Mouse (Mus musculus): ENCODE measurements at regions not wholly inside any gene's neighbourhood (a gene's known extent, or its start where the extent isn't known, plus 50 kb on each side); places are given as distances from the start of the nearest gene placed in this dataset.
A peak's percentile ranks its signal among the peaks of the same experiment; 100 is the strongest.

DNA sequence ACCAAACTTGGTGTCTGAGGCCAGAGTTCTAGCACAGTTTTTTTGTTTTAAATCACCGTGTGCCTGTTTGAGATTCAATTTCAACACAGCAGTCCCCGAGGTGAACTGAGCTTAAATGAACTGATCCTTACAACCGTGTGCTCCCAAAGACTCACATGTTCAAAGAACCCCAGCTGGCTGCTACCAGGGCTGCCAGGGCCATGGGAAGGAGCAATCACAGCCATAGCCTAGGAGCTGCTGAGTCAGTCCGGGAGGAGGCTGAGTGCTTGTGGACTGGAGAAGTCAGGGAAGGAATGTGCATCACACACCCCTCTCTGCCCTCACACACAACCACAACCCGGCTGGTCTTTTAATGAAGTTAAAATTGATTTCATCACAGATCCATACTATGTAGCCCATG, 721.6 kb downstream of the Egfem1 start:
- H3K9ac ChIP-seq, result no peak overlapping the region
- ATAC-seq (no peak), DNase-seq (no peak)
- H3K4me2 ChIP-seq (ENCODE audit: low read depth), result no peak overlapping the region
- 55% methylated on average over 5 of the region's 5 CpGs for WGBS
- H3K36me3 ChIP-seq (ENCODE audit: insufficient read depth), result no peaks in the 10 kb centered on the region
- no peak overlapping the region for H3K27ac ChIP-seq (ENCODE audit: low read depth, low read length)
- H3K4me3 ChIP-seq (ENCODE audit: low read depth, low read length), result no peak overlapping the region
- H3K9me3 ChIP-seq (ENCODE audit: low read length), result no peaks in the 10 kb centered on the region
- no peaks in the 10 kb centered on the region for H3K27me3 ChIP-seq (ENCODE audit: insufficient read depth, low read length)
- H3K4me1 ChIP-seq (ENCODE audit: insufficient read depth), result no peaks in the 10 kb centered on the region
- no peak for TF ChIP-seq CTCF (IDR thresholded peaks at IDR 0.05; ENCODE audit: low read depth)

DNA sequence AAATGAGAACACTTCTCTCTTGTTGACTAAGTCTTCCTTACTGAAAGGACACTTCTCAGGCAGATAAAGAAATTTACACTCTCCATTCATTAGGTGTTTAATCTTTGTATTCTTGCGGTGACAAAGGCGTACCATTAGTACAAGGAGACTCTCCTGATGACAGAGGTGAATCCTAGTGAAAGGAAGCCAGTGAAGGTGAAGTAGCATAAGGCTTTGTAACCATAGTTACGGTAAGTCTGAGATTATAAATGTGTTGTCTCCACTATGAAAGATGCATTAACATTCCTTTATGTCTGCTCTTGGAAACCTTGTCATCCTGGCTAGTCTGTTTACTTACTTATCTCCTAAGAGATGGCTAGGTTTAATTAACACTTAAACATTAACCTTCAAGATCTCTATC, 719.3 kb downstream of the Egfem1 start:
- H3K4me3 ChIP-seq (ENCODE audit: low read depth, low read length), result no peak overlapping the region
- H3K9ac ChIP-seq, result no peak overlapping the region
- 59% methylated on average over 3 of the region's 3 CpGs for WGBS
- no peaks in the 10 kb centered on the region for H3K9me3 ChIP-seq (ENCODE audit: low read length)
- H3K27ac ChIP-seq (ENCODE audit: low read depth, low read length), result no peak overlapping the region
- DNase-seq (no peak), ATAC-seq (0 out of 2 replicates have a peak, but pooled peaks have one; percentile 8)
- TF ChIP-seq CTCF (IDR thresholded peaks at IDR 0.05; ENCODE audit: low read depth), result no peak
- no peaks in the 10 kb centered on the region for H3K4me1 ChIP-seq (ENCODE audit: insufficient read depth)
- H3K36me3 ChIP-seq (ENCODE audit: insufficient read depth), result no peaks in the 10 kb centered on the region
- no peaks in the 10 kb centered on the region for H3K27me3 ChIP-seq (ENCODE audit: insufficient read depth, low read length)
- H3K4me2 ChIP-seq (ENCODE audit: low read depth), result no peak overlapping the region

DNA sequence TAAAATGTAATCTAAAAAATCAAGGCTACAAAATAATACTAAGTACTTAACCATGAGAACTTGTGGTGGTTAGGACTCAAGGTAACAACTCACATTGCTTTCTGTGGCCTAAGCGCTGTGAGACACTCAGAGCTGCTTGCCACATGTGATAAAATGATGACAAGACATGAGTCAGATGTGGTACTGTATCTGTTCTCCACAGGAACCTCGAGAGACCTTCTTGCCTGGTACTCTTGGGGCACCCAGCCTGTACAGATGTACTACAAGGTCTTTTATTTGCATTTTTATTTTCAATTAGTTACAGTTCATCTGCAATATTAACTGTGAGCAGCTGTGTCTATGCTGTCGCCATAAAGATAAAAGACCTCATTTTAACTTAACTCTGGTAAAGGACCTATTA, 692.5 kb downstream of the Egfem1 start:
- no peak overlapping the region for H3K27ac ChIP-seq (ENCODE audit: low read depth, low read length)
- no peaks in the 10 kb centered on the region for H3K4me1 ChIP-seq (ENCODE audit: insufficient read depth)
- WGBS, result 66% methylated on average over 3 of the region's 3 CpGs
- H3K27me3 ChIP-seq (ENCODE audit: insufficient read depth, low read length), result no peaks in the 10 kb centered on the region
- no peak for TF ChIP-seq CTCF (IDR thresholded peaks at IDR 0.05; ENCODE audit: low read depth)
- no peaks in the 10 kb centered on the region for H3K36me3 ChIP-seq (ENCODE audit: insufficient read depth)
- no peak overlapping the region for H3K4me3 ChIP-seq (ENCODE audit: low read depth, low read length)
- H3K9me3 ChIP-seq (ENCODE audit: low read length), result no peaks in the 10 kb centered on the region
- H3K9ac ChIP-seq, result no peak overlapping the region
- ATAC-seq, result no peak
- no peak overlapping the region for H3K4me2 ChIP-seq (ENCODE audit: low read depth)
- DNase-seq, result no peak

DNA sequence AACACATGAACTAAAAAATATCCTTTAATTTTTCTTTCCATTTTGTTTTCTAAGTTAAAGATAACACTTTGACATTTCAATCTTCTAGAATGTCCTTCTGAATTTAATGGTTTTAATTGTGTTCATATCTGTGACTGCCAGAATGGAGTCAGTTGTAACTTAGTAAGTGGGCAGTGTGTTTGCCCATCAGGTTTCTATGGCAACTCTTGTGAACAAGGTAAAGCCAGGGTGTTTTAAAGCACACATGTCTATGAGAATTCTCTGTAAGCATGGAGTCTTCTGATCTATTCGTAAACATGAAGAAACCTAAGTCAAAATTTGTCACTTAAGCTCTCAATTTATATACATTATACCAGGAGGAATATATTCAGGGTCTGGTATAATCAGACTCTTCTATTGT, 689.4 kb downstream of the Egfem1 start:
- Histone ChIP-seq H3K4me2 (ENCODE audit: low read depth) (no peak overlapping the region), H3K27me3 (ENCODE audit: insufficient read depth, low read length) (no peaks in the 10 kb centered on the region), H3K9me3 (ENCODE audit: low read length) (no peaks in the 10 kb centered on the region), H3K9ac (no peak overlapping the region), H3K4me1 (ENCODE audit: insufficient read depth) (no peaks in the 10 kb centered on the region), H3K4me3 (ENCODE audit: low read depth, low read length) (no peak overlapping the region), H3K27ac (ENCODE audit: low read depth, low read length) (no peak overlapping the region), H3K36me3 (ENCODE audit: insufficient read depth) (no peaks in the 10 kb centered on the region)
- no peak for TF ChIP-seq CTCF (IDR thresholded peaks at IDR 0.05; ENCODE audit: low read depth)
- 84% methylated on average over 1 of the region's 1 CpGs for WGBS
- no peak for DNase-seq
- no peak for ATAC-seq

DNA sequence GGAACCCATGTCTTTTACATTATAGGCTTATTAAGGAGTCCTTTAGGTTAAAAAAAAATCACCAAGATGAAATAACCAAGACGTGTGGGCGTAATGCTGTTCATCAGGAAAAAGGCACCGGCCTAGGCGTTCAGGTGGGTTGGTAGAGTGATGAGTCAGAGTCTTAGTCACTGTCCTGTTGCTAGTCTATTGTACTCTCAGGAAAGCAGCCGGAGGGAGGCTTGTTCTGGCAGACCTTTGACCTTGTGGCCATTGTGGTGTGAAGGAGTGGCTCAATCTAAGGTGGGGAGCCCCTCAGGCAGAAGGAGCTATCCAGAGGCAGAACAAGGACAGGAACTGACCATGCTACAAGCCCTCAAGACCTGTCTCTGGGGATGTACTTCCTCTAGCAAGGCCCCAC, 686.8 kb downstream of the Egfem1 start:
- no peak for DNase-seq
- H3K27me3 ChIP-seq (ENCODE audit: insufficient read depth, low read length), result no peaks in the 10 kb centered on the region

DNA sequence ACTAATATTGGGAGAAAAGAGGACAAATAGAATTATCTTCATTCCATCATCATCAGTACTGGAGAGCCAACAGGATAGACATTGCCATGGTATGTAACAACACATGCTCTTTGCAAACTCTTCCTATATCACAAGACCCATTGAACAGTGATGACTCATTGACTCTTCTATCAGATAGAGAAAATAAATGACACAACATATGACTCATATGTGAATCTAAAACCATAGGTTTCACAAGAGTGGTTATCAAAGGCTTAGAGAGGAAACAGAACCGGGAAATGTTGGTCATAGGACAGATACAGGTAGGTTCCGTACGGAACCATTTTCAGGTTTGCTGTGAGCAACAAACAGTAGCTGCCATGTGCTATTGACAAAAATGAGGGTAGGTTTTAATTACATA, 682.2 kb downstream of the Egfem1 start:
- 96% methylated on average over 3 of the region's 3 CpGs for WGBS
- ATAC-seq (no peak), DNase-seq (no peak)
- no peaks in the 10 kb centered on the region for H3K27me3 ChIP-seq (ENCODE audit: insufficient read depth, low read length)
- no peak overlapping the region for H3K4me2 ChIP-seq (ENCODE audit: low read depth)
- no peak overlapping the region for H3K9ac ChIP-seq
- H3K4me1 ChIP-seq (ENCODE audit: insufficient read depth), result no peaks in the 10 kb centered on the region
- H3K36me3 ChIP-seq (ENCODE audit: insufficient read depth), result no peaks in the 10 kb centered on the region
- H3K9me3 ChIP-seq (ENCODE audit: low read length), result no peaks in the 10 kb centered on the region
- H3K27ac ChIP-seq (ENCODE audit: low read depth, low read length), result no peak overlapping the region
- TF ChIP-seq CTCF (IDR thresholded peaks at IDR 0.05; ENCODE audit: low read depth), result no peak
- H3K4me3 ChIP-seq (ENCODE audit: low read depth, low read length), result no peak overlapping the region

More for the DNA sequence above, 686.8 kb downstream of the Egfem1 start:
- Histone ChIP-seq H3K36me3 (ENCODE audit: insufficient read depth) (no peaks in the 10 kb centered on the region), H3K9me3 (ENCODE audit: low read length) (no peaks in the 10 kb centered on the region), H3K4me2 (ENCODE audit: low read depth) (no peak overlapping the region), H3K9ac (no peak overlapping the region), H3K4me1 (ENCODE audit: insufficient read depth) (no peaks in the 10 kb centered on the region), H3K4me3 (ENCODE audit: low read depth, low read length) (no peak overlapping the region), H3K27ac (ENCODE audit: low read depth, low read length) (no peak overlapping the region)
- 78% methylated on average over 5 of the region's 5 CpGs for WGBS
- TF ChIP-seq CTCF (IDR thresholded peaks at IDR 0.05; ENCODE audit: low read depth), result no peak
- no peak for ATAC-seq

DNA sequence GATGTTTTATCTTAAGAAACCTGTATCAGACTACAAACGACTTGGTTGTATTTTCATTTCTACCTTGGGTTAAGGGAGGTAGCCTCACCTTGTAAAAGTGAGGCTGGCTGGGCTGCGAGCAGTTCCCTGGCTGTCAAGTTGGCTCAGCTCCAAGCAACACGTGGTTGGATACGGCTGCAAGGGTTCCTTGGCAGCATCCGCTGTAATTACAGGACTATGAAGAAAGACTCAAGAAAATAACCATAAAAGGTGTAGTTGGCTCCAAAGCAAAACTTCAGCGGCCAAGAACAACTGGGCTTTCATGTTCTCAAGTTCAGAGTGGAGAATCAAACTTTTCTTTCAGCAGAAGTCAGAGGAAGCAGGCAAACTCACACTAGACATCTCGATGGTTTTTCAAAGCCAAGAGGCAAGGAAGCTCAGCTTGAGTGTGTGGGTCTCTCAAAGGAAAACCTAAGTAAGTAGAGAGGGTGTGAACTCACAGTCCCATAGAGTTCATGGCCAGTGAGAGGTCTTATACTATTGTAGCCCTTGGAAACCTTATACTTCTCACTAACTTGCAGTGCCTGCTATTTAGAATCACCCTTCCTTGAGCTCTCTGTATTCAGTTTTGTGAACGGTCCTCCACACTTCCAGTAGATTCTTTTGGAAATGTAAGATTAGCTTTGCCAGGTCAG, 676.1 kb downstream of the Egfem1 start:
- no peak for TF ChIP-seq CTCF (IDR thresholded peaks at IDR 0.05; ENCODE audit: low read depth)
- Histone ChIP-seq H3K4me3 (ENCODE audit: low read depth, low read length) (no peak overlapping the region), H3K9me3 (ENCODE audit: low read length) (no peaks in the 10 kb centered on the region), H3K27me3 (ENCODE audit: insufficient read depth, low read length) (no peaks in the 10 kb centered on the region), H3K36me3 (ENCODE audit: insufficient read depth) (no peaks in the 10 kb centered on the region), H3K27ac (ENCODE audit: low read depth, low read length) (no peak overlapping the region), H3K4me1 (ENCODE audit: insufficient read depth) (peaks cover 6% of the 10 kb centered on the region; the same call in 1 of the 2 replicates), H3K4me2 (ENCODE audit: low read depth) (no peak overlapping the region), H3K9ac (no peak overlapping the region)
- DNase-seq, result peak; percentile 3
- ATAC-seq, result no peak
- 42% methylated on average over 8 of the region's 8 CpGs for WGBS
